Mouse (Mus musculus) heart, postnatal 0 days (tissue): ENCODE data around the gene Helz. TPM values are rescaled to one million over a fixed set of nuclear protein-coding genes. Genes with fewer than 3 reads are reported as not detected.

Source experiments
- ATAC-seq: fragments of 200-750 bp; cut with Nextera tagmentation; 2 replicates; pipeline ENCODE4 v1.8.0; 2017; ENCODE audit warnings: low read depth, moderate number of reproducible peaks, moderate library complexity; ENCODE audit not compliant: insufficient read depth
- DNase-seq: peaks from one replicate; pipeline ENCODE4 v3.0.0-alpha.2; 2016; ENCODE audit warnings: low spot score
- H3K27ac ChIP-seq: fragments of 300-500 bp; sonication (generic); 2 replicates; pipeline ENCODE4 v1.5.1; 2014; ENCODE audit warnings: low read depth, mild to moderate bottlenecking
- H3K27me3 ChIP-seq: fragments of 300-500 bp; sonication (generic); 2 replicates; pipeline ENCODE4 v1.6.1; 2014; ENCODE audit warnings: low read length, mixed read lengths; ENCODE audit not compliant: control insufficient read depth, insufficient read depth
- H3K36me3 ChIP-seq: fragments of 300-500 bp; sonication (generic); replicated peaks from 2 replicates; pipeline ENCODE4 v1.6.1; 2014; ENCODE audit warnings: low read length, mixed read lengths; ENCODE audit not compliant: control insufficient read depth, insufficient read depth
- H3K4me1 ChIP-seq: fragments of 300-500 bp; sonication (generic); 2 replicates; pipeline ENCODE4 v1.6.1; 2014; ENCODE audit warnings: antibody characterized with exemption; ENCODE audit not compliant: control insufficient read depth, insufficient read depth
- H3K4me2 ChIP-seq: fragments of 300-500 bp; sonication (generic); 2 replicates; pipeline ENCODE4 v1.6.1; 2014; ENCODE audit warnings: low read depth, mild to moderate bottlenecking, low read length, moderate library complexity
- H3K4me3 ChIP-seq: fragments of 300-500 bp; sonication (generic); 2 replicates; pipeline ENCODE4 v1.5.1; 2014; ENCODE audit warnings: low read depth, low read length
- H3K9ac ChIP-seq: fragments of 300-500 bp; sonication (generic); replicated peaks from 2 replicates; pipeline ENCODE4 v1.6.1; 2014; ENCODE audit warnings: low read depth, low read length, mixed read lengths
- H3K9me3 ChIP-seq: fragments of 300-500 bp; sonication (generic); replicated peaks from 2 replicates; pipeline ENCODE4 v1.6.1; 2016; ENCODE audit warnings: low read length; ENCODE audit not compliant: control insufficient read depth
- CTCF ChIP-seq: IDR thresholded peaks from 2 replicates; pipeline ENCODE4 v1.5.1; 2016; ENCODE audit warnings: antibody characterized with exemption, control low read depth, low read depth
- EP300 ChIP-seq: IDR thresholded peaks from 2 replicates; pipeline ENCODE4 v1.6.1; 2016; ENCODE audit warnings: antibody characterized with exemption, low read depth
- WGBS: fragments of 180-500 bp; shearing (Covaris S2); extraction: QIAGEN DNeasy Blood & Tissue Kit; methylation state at CpG from one replicate; pipeline ENCODE4 v1.1.7; 2014; 5-methylcytosine and 5-hydroxymethylcytosine counted together
- polyA plus RNA-seq: library from polyadenylated mRNA; unstranded; fragments of >200 nt; fragmentation: Nextera tagmentation; extraction: Ambion mirVana; gene quantifications from 2 replicates; pipeline ENCODE4 v1.2.1, GENCODE M21; 2015
- total RNA-seq: library from RNA; depleted of rRNA; stranded (reverse); fragments of >200 nt; gene quantifications from 2 replicates; pipeline ENCODE4 v1.2.3, GENCODE M21; 2014; ENCODE audit warnings: low replicate concordance

Gene Helz
- total and polyA plus RNA-seq, 2 experiments from 2014 or later = 7.3 to 10.8 TPM

DNA sequence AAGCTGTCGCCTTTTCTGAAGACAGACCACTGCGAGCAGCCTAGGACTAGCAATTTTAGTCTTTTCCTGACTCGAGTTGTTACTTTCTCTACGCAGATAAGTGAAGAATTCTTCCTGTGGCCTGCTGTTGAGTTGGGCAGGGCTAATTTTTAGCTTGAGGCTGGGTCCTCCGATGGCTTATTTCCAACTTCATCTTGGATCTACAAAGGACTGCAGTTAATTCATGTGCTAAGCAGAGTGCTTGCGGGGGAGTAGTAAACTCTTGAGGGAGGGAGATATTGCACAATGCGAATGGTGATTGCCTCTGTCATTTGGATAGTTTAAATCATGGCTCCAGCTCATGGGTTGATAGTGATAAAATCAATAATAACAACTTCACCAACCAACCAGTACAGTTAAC lies 103.7 kb downstream of the Helz start:
- no peaks in the 10 kb centered on the region for H3K9me3 ChIP-seq
- no peaks in the 10 kb centered on the region for H3K4me1 ChIP-seq
- no peaks in the 10 kb centered on the region for H3K27me3 ChIP-seq
- H3K36me3 ChIP-seq = peaks cover 62% of the 10 kb centered on the region
- ATAC-seq = no peak
- H3K27ac ChIP-seq = no peak overlapping the region
- TF ChIP-seq CTCF (no peak), EP300 (no peak)
- no peak overlapping the region for H3K9ac ChIP-seq
- DNase-seq = no peak
- no peak overlapping the region for H3K4me2 ChIP-seq
- 66% methylated on average over 7 of the region's 7 CpGs for WGBS
- H3K4me3 ChIP-seq = no peak overlapping the region

DNA sequence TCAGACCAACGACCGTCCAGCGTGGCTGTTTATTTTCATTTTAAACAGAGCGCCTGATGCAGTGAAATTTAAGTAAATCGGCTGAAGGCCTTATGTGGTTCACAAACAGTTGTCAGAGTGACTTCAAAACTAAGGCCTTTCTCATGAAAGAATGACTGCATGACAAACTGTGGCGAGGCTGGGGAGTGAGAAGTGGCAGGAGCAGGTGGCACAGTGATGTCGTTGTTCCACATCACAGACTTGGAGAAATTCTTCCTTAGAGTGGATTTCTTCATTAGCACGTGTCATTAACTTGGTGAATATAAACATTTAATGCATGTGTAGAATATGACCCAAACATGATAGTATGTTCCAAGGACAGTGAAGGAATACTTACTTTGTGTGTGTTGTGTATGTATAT lies 104.4 kb downstream of the Helz start:
- no peak for DNase-seq
- TF ChIP-seq EP300 (no peak), CTCF (no peak)
- no peak overlapping the region for H3K4me2 ChIP-seq
- no peak overlapping the region for H3K9ac ChIP-seq
- no peaks in the 10 kb centered on the region for H3K9me3 ChIP-seq
- H3K27ac ChIP-seq = no peak overlapping the region
- H3K36me3 ChIP-seq = peaks cover 64% of the 10 kb centered on the region
- ATAC-seq = no peak
- no peak overlapping the region for H3K4me3 ChIP-seq
- 88% methylated on average over 8 of the region's 8 CpGs for WGBS
- H3K27me3 ChIP-seq = no peaks in the 10 kb centered on the region
- no peaks in the 10 kb centered on the region for H3K4me1 ChIP-seq

DNA sequence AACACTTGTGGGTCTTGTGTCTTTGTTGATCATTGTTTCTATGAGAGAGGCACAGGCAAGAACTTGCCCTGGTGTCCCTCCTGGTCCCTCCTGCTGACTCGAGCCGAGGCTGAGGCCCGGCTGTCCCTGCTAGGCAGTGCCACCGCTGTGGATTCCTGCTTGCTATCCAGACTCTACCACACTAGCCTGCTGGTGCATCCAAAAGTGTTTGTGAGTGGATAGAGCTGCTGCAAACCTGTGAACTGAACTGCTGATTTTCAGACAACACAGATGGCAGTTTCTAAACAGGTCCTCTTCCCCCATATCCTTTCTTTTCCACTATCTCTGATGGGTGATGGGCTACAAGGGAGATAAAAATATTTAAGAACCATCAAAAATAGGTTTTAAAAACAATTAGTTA lies 107.8 kb downstream of the Helz start:
- H3K4me2 ChIP-seq = no peak overlapping the region
- no peaks in the 10 kb centered on the region for H3K9me3 ChIP-seq
- no peak for DNase-seq
- no peak overlapping the region for H3K9ac ChIP-seq
- no peaks in the 10 kb centered on the region for H3K27me3 ChIP-seq
- no peak for TF ChIP-seq EP300
- no peak for TF ChIP-seq CTCF
- H3K27ac ChIP-seq = no peak overlapping the region
- H3K4me3 ChIP-seq = no peak overlapping the region
- H3K36me3 ChIP-seq = peaks cover 68% of the 10 kb centered on the region
- WGBS = 91% methylated on average over 4 of the region's 4 CpGs
- H3K4me1 ChIP-seq = no peaks in the 10 kb centered on the region
- ATAC-seq = no peak

DNA sequence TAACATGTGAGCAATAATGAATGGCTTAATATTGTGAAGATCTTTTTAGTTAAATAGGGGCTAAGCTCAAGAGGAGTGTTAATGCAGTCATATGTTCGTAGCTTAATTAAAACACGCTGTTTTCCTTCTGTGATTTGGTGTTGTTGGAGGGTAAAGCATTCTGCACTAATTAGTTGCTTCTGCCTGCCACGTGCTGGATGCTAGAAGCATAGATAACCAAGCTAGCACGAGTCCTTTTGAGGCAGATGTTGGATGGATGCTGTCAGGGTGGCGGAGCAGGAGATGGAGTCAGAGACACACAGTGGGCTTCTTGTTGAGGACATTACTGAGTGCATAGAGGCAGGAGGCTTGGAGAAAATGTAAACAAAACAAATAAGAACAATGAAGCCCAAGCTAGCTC lies 109.4 kb downstream of the Helz start:
- WGBS = 84% methylated on average over 5 of the region's 5 CpGs
- Histone ChIP-seq H3K27ac (no peak overlapping the region), H3K9me3 (no peaks in the 10 kb centered on the region), H3K27me3 (no peaks in the 10 kb centered on the region), H3K36me3 (peaks cover 69% of the 10 kb centered on the region), H3K9ac (no peak overlapping the region), H3K4me1 (no peaks in the 10 kb centered on the region), H3K4me2 (no peak overlapping the region), H3K4me3 (no peak overlapping the region)
- DNase-seq = no peak
- no peak for TF ChIP-seq CTCF
- no peak for TF ChIP-seq EP300
- ATAC-seq = no peak

DNA sequence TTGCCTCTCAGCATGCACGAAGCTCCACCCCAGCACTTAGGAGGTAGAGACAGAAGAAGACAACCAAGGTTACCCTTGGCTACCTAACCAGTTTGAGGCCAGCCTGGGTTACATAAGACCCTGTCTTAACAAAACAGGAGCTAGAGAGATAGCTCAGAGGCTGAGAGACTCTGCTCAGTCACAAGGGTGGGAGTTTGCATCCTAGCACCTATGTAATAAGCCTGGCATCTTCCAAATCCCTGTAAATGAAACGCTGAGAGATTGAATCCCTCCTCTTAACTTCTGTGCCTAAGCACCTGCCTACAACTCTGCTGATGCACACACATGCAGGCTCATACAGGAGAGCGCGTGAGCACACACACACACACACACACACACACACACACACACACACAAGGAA lies 112.7 kb downstream of the Helz start:
- Histone ChIP-seq H3K27me3 (no peaks in the 10 kb centered on the region), H3K4me1 (no peaks in the 10 kb centered on the region), H3K9ac (no peak overlapping the region), H3K4me2 (no peak overlapping the region), H3K27ac (no peak overlapping the region), H3K36me3 (peaks cover 88% of the 10 kb centered on the region), H3K4me3 (no peak overlapping the region), H3K9me3 (no peaks in the 10 kb centered on the region)
- DNase-seq (no peak), ATAC-seq (no peak)
- WGBS = 90% methylated on average over 4 of the region's 4 CpGs
- no peak for TF ChIP-seq EP300
- TF ChIP-seq CTCF = no peak

DNA sequence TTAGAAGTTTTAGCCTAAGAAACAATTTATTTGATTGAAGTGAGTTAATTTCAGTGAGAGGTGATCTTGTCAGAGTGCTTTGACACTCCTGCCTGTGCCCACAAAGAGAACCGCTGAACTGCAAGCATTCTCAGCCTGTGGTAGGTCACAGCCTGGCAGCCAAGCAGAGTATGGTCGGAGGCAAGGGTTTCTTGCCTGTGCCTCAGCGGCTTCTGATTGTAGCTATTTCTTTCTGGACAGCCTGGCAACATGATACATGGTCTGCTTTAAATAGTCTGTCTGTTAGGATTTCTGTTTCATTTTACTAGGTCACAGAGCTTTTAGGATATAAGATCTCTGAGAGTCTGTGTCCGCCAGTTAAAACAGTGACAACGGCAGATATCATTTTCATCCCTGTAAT lies 114.9 kb downstream of the Helz start:
- WGBS = 90% methylated on average over 5 of the region's 5 CpGs
- Histone ChIP-seq H3K4me1 (no peaks in the 10 kb centered on the region), H3K4me2 (no peak overlapping the region), H3K4me3 (no peak overlapping the region), H3K9me3 (no peaks in the 10 kb centered on the region), H3K9ac (no peak overlapping the region), H3K36me3 (peaks cover 87% of the 10 kb centered on the region), H3K27ac (no peak overlapping the region), H3K27me3 (no peaks in the 10 kb centered on the region)
- no peak for TF ChIP-seq EP300
- TF ChIP-seq CTCF = no peak
- no peak for DNase-seq
- ATAC-seq = no peak
